Mouse (Mus musculus): ENCODE measurements around the gene Il12a. TPM values are rescaled to one million over a fixed set of nuclear protein-coding genes. Genes with fewer than 3 reads are reported as not detected.

Gene Il12a
- total RNA-seq (2022) = 1 to 10 TPM; 1.4 to 4.2 (median 3.6) TPM

GRCm38 (mm10) chr3:68690344-68690743, at the start of gene Il12a:
Gene Il12a (plus strand): TSS chr3:68690644.
- no peak for DNase-seq (ENCODE audit: low spot score in 2 of 2)

- no peak for DNase-seq (ENCODE audit: low spot score in 2 of 2)
Measured at GRCm38 (mm10) chr3:68642935-68643334, 47.5 kb upstream of the Il12a start.

GRCm38 (mm10) chr3:68646387-68647130, 43.9 kb upstream of the Il12a start:
- no peak for DNase-seq (ENCODE audit: low spot score in 2 of 2)

GRCm38 (mm10) chr3:68647282-68647681, 43.2 kb upstream of the Il12a start:
- no peak for DNase-seq (ENCODE audit: low spot score in 2 of 2)

- no peak for DNase-seq (ENCODE audit: low spot score in 2 of 2)
Measured at GRCm38 (mm10) chr3:68650251-68650650, 40.2 kb upstream of the Il12a start.

GRCm38 (mm10) chr3:68656607-68657352, 33.7 kb upstream of the Il12a start:
- DNase-seq (ENCODE audit: low spot score in 2 of 2) = no peak

- DNase-seq (ENCODE audit: low spot score in 2 of 2) = no peak
Measured at GRCm38 (mm10) chr3:68657589-68658245, 32.7 kb upstream of the Il12a start.

- DNase-seq (ENCODE audit: low spot score in 2 of 2) = no peak
Measured at GRCm38 (mm10) chr3:68659996-68660395, 30.4 kb upstream of the Il12a start.

- peak in 1 of 2 experiments; percentile 36 for DNase-seq (ENCODE audit: low spot score in 2 of 2)
Measured at GRCm38 (mm10) chr3:68660538-68660937, 29.9 kb upstream of the Il12a start.

- DNase-seq (ENCODE audit: low spot score in 2 of 2) = no peak
Measured at GRCm38 (mm10) chr3:68662386-68662785, 28.1 kb upstream of the Il12a start.

GRCm38 (mm10) chr3:68664337-68664736, 26.1 kb upstream of the Il12a start:
- no peak for DNase-seq (ENCODE audit: low spot score in 2 of 2)

GRCm38 (mm10) chr3:68666377-68666776, 24.1 kb upstream of the Il12a start:
- DNase-seq (ENCODE audit: low spot score in 2 of 2) = no peak

GRCm38 (mm10) chr3:68667852-68668251, 22.6 kb upstream of the Il12a start:
- no peak for DNase-seq (ENCODE audit: low spot score in 2 of 2)

- no peak for DNase-seq (ENCODE audit: low spot score in 2 of 2)
Measured at GRCm38 (mm10) chr3:68669418-68669974, 20.9 kb upstream of the Il12a start.

- DNase-seq (ENCODE audit: low spot score in 2 of 2) = no peak
Measured at GRCm38 (mm10) chr3:68674721-68675120, 15.7 kb upstream of the Il12a start.

- DNase-seq (ENCODE audit: low spot score in 2 of 2) = peak in 1 of 2 experiments; percentile 56
Measured at GRCm38 (mm10) chr3:68675216-68675835, 15.1 kb upstream of the Il12a start.

- no peak for DNase-seq (ENCODE audit: low spot score in 2 of 2)
Measured at GRCm38 (mm10) chr3:68675980-68676678, 14.3 kb upstream of the Il12a start.

- DNase-seq (ENCODE audit: low spot score in 2 of 2) = peak; percentile 37 to 91
Measured at GRCm38 (mm10) chr3:68676831-68677303, 13.6 kb upstream of the Il12a start.

GRCm38 (mm10) chr3:68678805-68679585, 11.4 kb upstream of the Il12a start:
- no peak for DNase-seq (ENCODE audit: low spot score in 2 of 2)

GRCm38 (mm10) chr3:68683579-68683978, 6.9 kb upstream of the Il12a start:
- DNase-seq (ENCODE audit: low spot score in 2 of 2) = no peak

Measured in left cerebral cortex, adult 8-10 months (tissue).